Mouse (Mus musculus) hindbrain, embryonic 14.5 days (tissue): ENCODE results near the gene Gm4216. TPM values are rescaled to one million over a fixed set of nuclear protein-coding genes. Genes with fewer than 3 reads are reported as not detected.
"Not testable (repeated sequence)": the region's sequence is repeated elsewhere in the genome, so short reads cannot be mapped to it uniquely, and the experiment has no call there.

Experiments used
- ATAC-seq: fragments of 200-750 bp; cut with Nextera tagmentation; 2 replicates; pipeline ENCODE4 v1.8.0; 2017; ENCODE audit warnings: moderate number of reproducible peaks, mild to moderate bottlenecking, moderate TSS enrichment, moderate library complexity; ENCODE audit not compliant: low FRiP score
- DNase-seq: peaks from one replicate; pipeline ENCODE4 v3.0.0-alpha.2; 2015; ENCODE audit warnings: low spot score
- H3K27ac ChIP-seq: fragments of 300-500 bp; sonication (generic); 2 replicates; pipeline ENCODE4 v1.5.1; 2014; ENCODE audit warnings: mild to moderate bottlenecking, moderate library complexity
- H3K27me3 ChIP-seq: fragments of 300-500 bp; sonication (generic); 2 replicates; pipeline ENCODE4 v1.6.1; 2014; ENCODE audit warnings: mild to moderate bottlenecking, low read length, mixed read lengths; ENCODE audit not compliant: control insufficient read depth, insufficient read depth
- H3K36me3 ChIP-seq: fragments of 300-500 bp; sonication (generic); replicated peaks from 2 replicates; pipeline ENCODE4 v1.6.1; 2014; ENCODE audit not compliant: control insufficient read depth, insufficient read depth
- H3K4me1 ChIP-seq: fragments of 300-500 bp; sonication (generic); replicated peaks from 2 replicates; pipeline ENCODE4 v1.6.1; 2014; ENCODE audit warnings: antibody characterized with exemption, low read length, mixed read lengths; ENCODE audit not compliant: control insufficient read depth, insufficient read depth
- H3K4me2 ChIP-seq: fragments of 300-500 bp; sonication (generic); replicated peaks from 2 replicates; pipeline ENCODE4 v1.6.1; 2014; ENCODE audit warnings: mild to moderate bottlenecking, moderate library complexity
- H3K4me3 ChIP-seq: fragments of 300-500 bp; sonication (generic); replicated peaks from 2 replicates; pipeline ENCODE4 v1.5.1; 2014; ENCODE audit warnings: mild to moderate bottlenecking, low read length
- H3K9ac ChIP-seq: fragments of 300-500 bp; sonication (generic); 2 replicates; pipeline ENCODE4 v1.6.1; 2014
- H3K9me3 ChIP-seq: fragments of 300-500 bp; sonication (generic); 2 replicates; pipeline ENCODE4 v1.6.1; 2016; ENCODE audit warnings: low read length; ENCODE audit not compliant: control insufficient read depth
- WGBS: fragments of 180-500 bp; shearing (Covaris S2); extraction: QIAGEN DNeasy Blood & Tissue Kit; methylation state at CpG from one replicate; pipeline ENCODE4 v1.1.7; 2014; 5-methylcytosine and 5-hydroxymethylcytosine counted together
- polyA plus RNA-seq: library from polyadenylated mRNA; unstranded; fragments of >200 nt; fragmentation: Nextera tagmentation; extraction: Ambion mirVana; gene quantifications from 2 replicates; pipeline ENCODE4 v1.2.1, GENCODE M21; 2014

Gm4216 gene
- polyA plus RNA-seq: not detected in 2 replicates

DNA sequence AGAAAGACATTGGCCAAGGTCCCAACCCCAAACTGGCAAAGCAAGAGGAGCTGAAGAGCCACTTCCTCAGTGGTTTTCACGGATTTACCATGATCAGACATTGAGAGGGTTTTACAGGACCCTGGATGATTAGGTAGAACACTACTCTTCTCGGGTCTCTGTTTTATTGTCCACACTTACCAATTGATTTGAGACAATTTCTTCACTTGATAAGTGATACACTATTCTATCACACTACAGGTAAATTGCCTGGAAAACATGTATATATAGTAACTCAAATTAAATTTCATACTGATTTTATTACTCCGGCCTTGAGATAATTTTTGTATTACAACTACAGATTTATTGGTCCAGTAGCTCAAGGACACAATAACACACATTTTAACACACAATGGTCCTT, at the start of gene Gm4216:
Gene Gm4216, minus strand, starts transcription at position 101 of the 400 bp plus-strand sequence.
- DNase-seq, H3K27me3 ChIP-seq, H3K27ac ChIP-seq, H3K9me3 ChIP-seq, H3K4me2 ChIP-seq, H3K9ac ChIP-seq, H3K4me1 ChIP-seq, H3K36me3 ChIP-seq, ATAC-seq, H3K4me3 ChIP-seq: not testable (repeated sequence)
- WGBS: no CpG with 5 or more reads among the region's 3 CpGs

DNA sequence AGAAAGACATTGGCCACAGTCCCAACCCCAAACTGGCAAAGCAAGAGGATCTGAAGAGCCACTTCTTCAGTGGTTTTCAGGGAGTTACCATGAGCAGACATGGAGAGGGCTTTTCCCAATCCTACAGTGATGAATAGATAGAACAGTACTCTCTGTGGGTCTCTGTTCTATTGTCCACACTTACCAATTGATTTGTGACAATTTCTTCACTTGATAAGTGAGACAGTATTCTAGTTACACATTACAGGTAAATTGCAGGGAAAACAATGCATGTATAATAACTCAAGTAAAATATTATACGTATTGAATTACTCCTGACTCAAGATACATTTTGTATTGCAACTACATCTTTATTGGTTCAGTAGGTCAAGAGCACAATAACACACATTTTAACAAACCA, 47.6 kb upstream of the Gm4216 start, which contains the start of gene Gm8720:
Gene Gm8720, minus strand, starts transcription at position 101 of the 400 bp plus-strand sequence.
- H3K9me3 ChIP-seq: not testable (repeated sequence)

GRCm38 (mm10) chr7:23055240-23055639, 35.5 kb upstream of the Gm4216 start, which contains the start of gene Vmn1r163:
Gene Vmn1r163, plus strand, starts transcription at chr7:23055540.
- not testable (repeated sequence) for H3K4me2 ChIP-seq, H3K27ac ChIP-seq, H3K27me3 ChIP-seq, H3K9me3 ChIP-seq, H3K9ac ChIP-seq, H3K4me3 ChIP-seq, ATAC-seq, DNase-seq, H3K4me1 ChIP-seq, H3K36me3 ChIP-seq
- WGBS: no CpG with 5 or more reads among the region's 1 CpGs

More for the DNA sequence above, 47.6 kb upstream of the Gm4216 start, which contains the start of gene Gm8720:
- not testable (repeated sequence) for H3K9ac ChIP-seq, H3K36me3 ChIP-seq, H3K4me2 ChIP-seq, ATAC-seq, H3K4me1 ChIP-seq, H3K4me3 ChIP-seq, H3K27me3 ChIP-seq, H3K27ac ChIP-seq, DNase-seq
- WGBS: no CpG with 5 or more reads among the region's 1 CpGs

DNA sequence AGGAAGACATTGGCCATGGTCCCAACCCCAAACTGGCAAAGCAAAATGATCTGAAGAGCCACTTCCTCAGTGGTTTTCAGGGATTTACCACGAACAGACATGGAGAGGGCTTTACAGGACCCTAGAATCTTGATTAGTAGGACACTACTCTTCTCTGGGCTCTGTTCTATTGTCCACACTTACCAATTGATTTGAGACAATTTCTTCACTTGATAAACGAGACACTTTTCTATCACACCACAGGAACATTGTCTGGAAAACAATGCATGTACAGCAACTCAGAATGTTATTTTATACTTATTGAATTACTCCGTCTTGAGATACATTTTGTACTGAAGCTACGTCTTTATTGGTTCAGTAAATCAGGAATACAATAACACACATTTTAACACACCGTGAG, 35.1 kb downstream of the Gm4216 start, which contains the start of gene Gm4214:
Gene Gm4214, minus strand, starts transcription at position 101 of the 400 bp plus-strand sequence.
- ATAC-seq, H3K27ac ChIP-seq, H3K36me3 ChIP-seq, H3K9ac ChIP-seq, DNase-seq, H3K4me1 ChIP-seq, H3K9me3 ChIP-seq, H3K27me3 ChIP-seq, H3K4me2 ChIP-seq, H3K4me3 ChIP-seq: not testable (repeated sequence)
- no CpG with 5 or more reads among the region's 5 CpGs for WGBS

Other genes starting within 250 kb of the Gm4216 start
- not detected in 2 replicates for gene Vmn1r158, start 229.1 kb downstream of the Gm4216 start, polyA plus RNA-seq
- gene Vmn1r159, start 176.3 kb downstream of the Gm4216 start, polyA plus RNA-seq: not detected in 2 replicates
- gene Vmn1r160, start 148.7 kb downstream of the Gm4216 start, polyA plus RNA-seq: not detected in 2 replicates
- not detected in 2 replicates for gene Gm4214, start 35.2 kb downstream of the Gm4216 start, polyA plus RNA-seq
- not detected in 2 replicates for gene Vmn1r163, start 35.6 kb upstream of the Gm4216 start, polyA plus RNA-seq
- not detected in 2 replicates for gene Gm8720, start 47.5 kb upstream of the Gm4216 start, polyA plus RNA-seq
- not detected in 2 replicates for gene Gm10662, start 124.6 kb upstream of the Gm4216 start, polyA plus RNA-seq
- not detected in 2 replicates for gene Vmn1r165, start 197.4 kb upstream of the Gm4216 start, polyA plus RNA-seq
- not detected in 2 replicates for gene Vmn1r166, start 231.8 kb upstream of the Gm4216 start, polyA plus RNA-seq